Mouse (Mus musculus): ENCODE measurements around the gene Slxl1.
"Not testable (repeated sequence)": the region's sequence is repeated elsewhere in the genome, so short reads cannot be mapped to it uniquely, and the experiment has no call there.

Gene Slxl1

DNA sequence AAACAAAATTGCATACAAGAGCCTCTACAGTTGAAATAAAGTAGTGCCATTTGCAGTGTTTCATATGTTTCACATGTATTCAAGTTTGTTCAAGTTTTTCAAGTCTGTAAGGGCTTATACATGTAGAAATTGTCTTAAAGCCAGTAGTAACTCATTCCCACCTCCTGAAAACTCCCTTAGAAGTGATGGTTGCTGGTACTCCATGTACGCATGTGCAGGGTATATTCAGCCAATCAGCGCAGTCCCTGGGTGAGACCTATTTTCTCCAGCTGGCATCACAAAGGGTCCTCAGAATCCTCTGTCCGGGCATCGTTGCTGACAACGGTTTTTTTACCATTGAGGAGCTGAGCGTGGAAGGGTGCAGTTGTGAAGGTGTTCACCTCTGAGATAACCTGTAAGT is at the start of gene Slxl1:
TSS of gene Slxl1 (plus strand) at position 301 of the 400 bp plus-strand sequence.
- DNase-seq = not testable (repeated sequence)

Data from lung, postnatal 10 days (tissue).